Mouse (Mus musculus): ENCODE data around the gene Lrp3.

DNA sequence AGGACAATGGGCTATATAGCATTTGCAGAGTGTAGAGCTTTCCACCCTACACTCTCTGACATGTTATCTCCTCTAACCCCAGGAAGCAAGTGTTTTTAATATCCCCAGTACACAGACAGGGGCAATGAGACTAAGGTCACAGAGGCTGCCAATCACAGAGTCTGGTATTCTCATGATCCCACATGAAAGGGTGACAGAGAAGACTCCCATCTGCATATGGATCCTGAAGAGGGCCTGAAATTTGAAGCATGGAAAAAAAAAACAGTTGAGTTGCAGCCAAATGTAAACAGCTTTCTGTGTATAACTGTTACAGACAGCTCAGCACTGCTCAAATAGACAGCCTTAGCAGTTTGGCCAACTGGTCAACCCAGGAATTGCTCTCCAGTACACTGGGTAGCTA, 15.5 kb downstream of the Lrp3 start:
- TF ChIP-seq USF1 (IDR thresholded peaks at IDR 0.05; ENCODE audit: low read depth) (no peak), POLR2A (IDR thresholded peaks at IDR 0.05; ENCODE audit: insufficient read length, low read depth) (no peak), MAX (IDR thresholded peaks at IDR 0.05; ENCODE audit: low read depth) (no peak), POLR2AphosphoS2 (IDR thresholded peaks at IDR 0.05; ENCODE audit: insufficient read length, low read depth) (no peak), TCF3 (IDR thresholded peaks at IDR 0.05; ENCODE audit: insufficient read length, low read depth) (no peak), TCF12 (IDR thresholded peaks at IDR 0.05; ENCODE audit: insufficient read depth, poor library complexity, severe bottlenecking) (no peak)
